Mouse (Mus musculus) spleen, postnatal 14 days (tissue): ENCODE measurements at regions not wholly inside any gene's neighbourhood (a gene's known extent, or its start where the extent isn't known, plus 50 kb on each side); places are given as distances from the start of the nearest gene placed in this dataset.
A peak's percentile ranks its signal among the peaks of the same experiment; 100 is the strongest.

Source experiments
- DNase-seq, 2 experiments: peaks; one replicate each; pipeline ENCODE4 v3.0.0; 2021 to 2022; ENCODE audit warnings: low spot score in 2 of 2

DNA sequence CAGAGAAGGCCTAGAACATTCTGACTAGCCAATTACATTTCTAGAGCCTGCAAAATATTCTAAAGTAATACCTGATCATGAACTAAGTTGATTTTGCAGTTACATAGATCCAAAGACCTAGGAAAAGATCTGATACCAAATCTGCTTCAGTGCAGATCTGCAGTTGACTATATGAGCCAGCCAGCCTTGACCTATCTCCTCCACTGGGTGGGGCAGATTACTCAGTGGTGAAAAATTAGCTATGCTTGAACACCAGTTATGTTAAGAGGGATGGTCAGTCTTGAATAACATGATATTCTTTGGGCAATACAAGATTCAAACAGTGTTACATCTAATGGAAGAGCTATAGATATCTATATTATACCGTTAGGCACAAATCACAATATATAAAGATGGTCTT lies 269.0 kb downstream of the Gm11361 start:
- DNase-seq = no peak

- DNase-seq = no peak
Measured at GRCm38 (mm10) chr13:28524411-28524810, 267.1 kb downstream of the Gm11361 start.

GRCm38 (mm10) chr13:28520127-28520482 lies 262.8 kb downstream of the Gm11361 start:
- no peak for DNase-seq

DNA sequence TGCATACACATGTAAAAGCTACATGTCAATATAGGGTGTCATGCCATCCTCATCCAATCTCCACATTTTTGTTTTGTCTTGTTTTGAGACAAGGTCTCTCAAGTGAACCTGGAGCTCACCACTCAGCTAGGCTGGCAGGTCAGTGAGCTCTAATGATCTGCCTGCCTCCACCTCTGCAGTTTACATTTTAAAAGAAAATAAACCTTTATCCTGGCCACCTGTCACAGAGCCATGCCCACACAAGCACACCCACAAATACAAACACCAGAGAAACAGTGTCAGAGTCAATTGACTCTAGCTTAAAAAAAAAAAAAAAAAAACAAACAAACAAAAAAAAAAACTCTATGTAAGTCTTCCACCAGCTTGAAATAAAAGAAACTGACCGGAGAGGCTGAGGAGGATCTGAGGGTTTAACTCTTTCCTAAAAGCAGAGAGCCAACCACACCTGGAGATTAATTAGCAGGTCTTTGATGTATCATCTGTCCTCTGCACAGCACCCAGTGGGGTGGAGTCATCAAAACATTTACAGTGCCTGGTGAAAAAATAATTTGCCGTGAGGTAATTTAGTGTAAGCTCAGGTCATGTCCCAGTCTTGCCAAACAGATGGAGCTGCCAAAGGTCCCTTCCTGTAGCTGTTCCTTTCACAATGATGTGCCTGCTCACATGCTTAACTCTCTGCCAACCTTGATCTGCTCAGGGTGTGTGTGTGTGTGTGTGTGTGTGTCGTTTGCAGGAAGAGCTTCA lies 262.2 kb downstream of the Gm11361 start:
- DNase-seq = no peak

DNA sequence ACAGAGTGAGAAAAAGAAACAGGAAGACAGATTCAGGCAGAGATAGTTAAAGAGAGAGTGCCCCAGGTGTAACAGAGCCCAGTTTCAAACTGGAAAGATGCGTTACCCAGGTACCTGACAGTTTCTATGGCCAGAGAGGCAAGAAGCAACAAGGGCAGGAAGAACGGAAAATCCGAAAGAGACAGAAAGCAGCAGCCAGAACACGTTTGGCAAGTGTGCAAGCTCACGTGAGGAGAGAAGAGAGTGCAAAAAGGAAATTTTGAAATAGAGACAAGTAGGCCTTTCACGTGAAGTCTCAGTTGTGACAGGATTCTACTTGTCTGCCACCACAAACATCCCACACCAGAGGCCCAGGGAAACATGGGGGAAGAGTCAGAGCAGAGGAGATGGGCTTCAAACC lies 259.8 kb downstream of the Gm11361 start:
- no peak for DNase-seq

DNA sequence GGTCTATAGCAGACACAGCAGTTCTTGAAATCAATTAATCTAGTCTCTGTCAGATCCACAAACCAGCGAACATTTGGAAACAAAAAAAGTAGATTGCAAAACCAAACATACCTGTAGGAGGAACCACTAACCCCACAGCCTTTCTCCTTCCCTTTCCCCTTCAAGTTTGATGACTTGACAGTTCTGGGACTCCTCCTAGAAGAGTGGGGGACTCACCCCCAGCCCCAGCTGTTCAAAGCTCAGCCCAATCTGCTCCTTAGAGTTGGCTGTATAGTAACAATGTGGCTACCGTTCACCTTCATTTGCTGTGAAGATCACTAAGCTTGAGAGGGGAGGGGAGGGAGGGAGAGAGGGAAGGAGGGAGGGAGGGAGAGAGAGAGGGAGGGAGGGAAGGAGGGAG lies 259.3 kb downstream of the Gm11361 start:
- no peak for DNase-seq

DNA sequence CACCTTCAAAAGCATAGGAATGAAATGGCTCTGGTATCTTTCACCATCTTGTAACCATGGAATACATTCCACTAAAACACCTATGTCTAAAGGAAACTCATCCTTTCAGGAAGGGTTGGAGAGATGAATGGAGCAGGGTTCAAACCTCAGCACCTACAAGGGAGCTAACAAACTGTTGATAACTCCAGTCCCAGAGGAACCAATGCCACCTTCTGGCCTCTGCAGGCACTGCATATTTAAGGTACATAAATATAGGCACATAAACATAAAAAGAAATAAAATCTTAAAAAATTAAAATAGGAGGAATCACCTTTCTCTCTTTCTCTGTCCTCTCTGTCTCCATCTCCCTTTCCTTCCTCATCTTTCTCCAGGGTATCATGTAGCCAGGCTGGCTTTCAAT lies 256.9 kb downstream of the Gm11361 start:
- DNase-seq = no peak

- no peak for DNase-seq
Measured at GRCm38 (mm10) chr13:28513336-28513735, 256.0 kb downstream of the Gm11361 start.

- peak; percentile 12 for DNase-seq
Measured at GRCm38 (mm10) chr13:28512573-28513334, 255.4 kb downstream of the Gm11361 start.

DNA sequence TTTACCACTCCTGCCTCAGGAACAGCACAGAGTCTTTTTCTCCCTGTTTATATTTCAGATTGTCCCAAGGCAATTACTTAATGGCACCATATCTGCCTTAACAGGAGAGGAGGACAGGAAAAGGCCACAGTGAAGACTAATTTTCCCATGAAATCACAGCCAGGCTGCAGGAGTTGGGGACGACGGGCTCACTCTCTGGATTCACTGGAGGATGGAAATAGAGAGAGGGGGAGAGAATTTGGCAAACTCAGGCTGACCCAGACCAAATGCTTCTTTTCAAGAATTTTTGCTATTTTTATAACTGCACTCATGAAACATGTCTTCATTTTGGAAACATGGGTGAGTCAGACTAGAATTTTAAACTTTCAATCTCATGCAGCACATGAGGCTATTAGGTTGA lies 250.9 kb downstream of the Gm11361 start:
- no peak for DNase-seq

GRCm38 (mm10) chr13:28507783-28508182 lies 250.5 kb downstream of the Gm11361 start:
- no peak for DNase-seq

GRCm38 (mm10) chr13:28504340-28504739 lies 247.0 kb downstream of the Gm11361 start:
- no peak for DNase-seq

DNA sequence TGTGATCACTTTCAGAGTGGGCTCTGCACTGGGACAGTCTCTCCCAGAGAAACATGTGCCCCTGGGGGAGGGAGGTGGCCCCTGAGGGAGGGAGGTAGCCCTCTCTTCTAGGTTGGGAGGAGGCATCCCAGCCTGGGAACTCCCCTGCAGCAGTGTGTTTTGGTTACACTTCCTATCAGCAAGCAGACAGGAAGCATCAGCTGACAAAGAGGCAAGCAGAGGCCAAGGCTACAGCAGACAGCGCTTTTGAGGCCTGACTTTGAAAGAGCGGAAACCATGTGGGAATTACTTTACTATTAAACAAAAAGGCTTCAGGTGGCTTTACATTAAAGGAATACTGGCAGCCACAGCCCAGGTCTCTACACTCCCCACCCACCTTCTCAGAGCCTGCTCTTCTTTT lies 244.8 kb downstream of the Gm11361 start:
- peak; percentile 13 to 30 for DNase-seq

DNA sequence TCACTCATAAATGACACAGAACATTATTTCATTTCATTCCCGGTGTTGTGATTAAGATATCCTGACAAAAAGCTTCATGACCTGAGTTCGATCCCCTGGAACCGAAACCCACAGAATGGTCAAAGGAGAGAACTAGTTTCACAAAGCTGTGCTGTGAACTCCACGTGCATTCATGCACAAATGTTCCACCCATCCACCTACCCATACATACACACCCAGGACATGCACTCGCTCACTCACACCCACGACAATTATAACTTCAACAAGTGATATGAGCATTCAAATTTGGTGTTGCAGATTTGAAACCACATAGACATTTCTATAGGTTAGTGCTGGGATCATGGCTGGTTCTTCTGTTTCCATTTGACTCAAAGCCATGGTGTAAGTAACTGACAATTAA lies 243.4 kb downstream of the Gm11361 start:
- DNase-seq = no peak

- no peak for DNase-seq
Measured at GRCm38 (mm10) chr13:28497483-28497882, 240.2 kb downstream of the Gm11361 start.

GRCm38 (mm10) chr13:28492015-28492414 lies 234.7 kb downstream of the Gm11361 start:
- no peak for DNase-seq

DNA sequence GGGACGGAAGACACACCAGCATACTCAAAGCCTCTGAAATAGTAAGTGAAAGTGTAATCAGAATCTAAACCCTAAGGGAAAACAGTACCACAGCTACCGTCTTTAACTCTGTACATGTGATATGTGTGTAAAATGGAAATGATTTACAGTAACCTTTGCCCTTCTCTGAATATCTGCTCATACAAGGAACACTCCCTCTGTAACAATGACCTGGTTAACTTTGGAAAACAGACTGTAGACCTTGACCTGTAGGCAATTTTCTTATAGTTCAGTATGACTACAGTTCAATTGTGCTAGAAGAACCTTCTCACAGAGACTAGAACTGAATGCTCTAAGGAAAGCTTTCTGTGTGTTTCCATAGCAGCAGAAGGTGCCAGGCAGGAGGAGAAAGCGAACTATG lies 226.4 kb downstream of the Gm11361 start:
- DNase-seq = no peak

DNA sequence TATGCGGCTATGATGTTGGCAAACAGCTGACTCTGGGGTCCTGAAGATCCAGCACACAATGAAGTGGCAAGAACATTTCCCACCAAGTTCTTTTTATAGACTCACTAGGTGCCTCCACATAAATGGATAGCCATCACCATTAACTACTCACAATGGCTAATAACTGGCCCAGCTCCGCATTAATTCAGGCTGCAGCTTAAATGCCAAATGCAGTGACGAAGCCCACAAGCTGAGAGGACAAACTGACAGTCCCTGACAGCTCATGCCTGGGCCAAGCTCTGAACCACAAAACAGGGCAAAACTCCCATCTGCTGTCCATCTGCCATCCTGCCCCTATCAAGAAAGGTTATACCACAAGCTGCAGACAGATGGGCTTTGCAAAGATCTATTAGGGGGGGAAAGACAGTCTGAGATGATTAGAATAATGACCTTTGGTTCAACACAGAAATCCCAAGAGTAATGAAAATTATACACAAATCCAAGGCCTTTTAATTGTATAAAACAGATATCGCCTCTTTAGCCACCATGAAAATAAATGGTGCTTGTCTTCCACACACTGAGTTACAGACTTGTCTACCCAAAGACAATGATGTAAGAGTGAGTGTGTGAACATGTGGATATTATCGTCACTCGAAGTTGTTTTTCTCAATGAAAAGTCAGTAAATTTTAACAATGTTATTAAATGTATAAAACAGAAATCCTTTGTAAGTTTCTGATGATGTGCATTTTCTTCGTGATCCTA lies 224.1 kb downstream of the Gm11361 start:
- DNase-seq = no peak

DNA sequence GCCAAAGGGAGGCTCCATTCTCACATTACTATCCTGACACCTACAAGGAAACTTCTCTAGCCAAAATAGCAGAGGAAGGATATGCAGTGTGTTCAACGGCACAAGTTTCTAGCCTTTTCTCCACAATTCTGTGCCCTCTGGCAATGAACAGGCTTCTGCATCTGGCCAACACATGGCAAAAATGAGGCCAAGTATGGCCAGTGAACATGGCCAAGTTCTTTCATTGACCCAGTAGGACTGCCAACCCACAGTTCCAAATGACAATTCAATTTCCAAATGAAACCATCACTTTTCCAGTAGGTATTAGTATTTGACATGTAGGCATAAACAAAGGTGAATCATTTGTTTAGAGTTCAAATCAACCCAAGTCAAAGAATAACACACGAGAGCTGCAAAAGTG lies 208.8 kb downstream of the Gm11361 start:
- DNase-seq = no peak

- DNase-seq = no peak
Measured at GRCm38 (mm10) chr13:28465187-28465880, 208.0 kb downstream of the Gm11361 start.

GRCm38 (mm10) chr13:28461281-28461680 lies 204.0 kb downstream of the Gm11361 start:
- DNase-seq = no peak

GRCm38 (mm10) chr13:28457403-28457802 lies 200.1 kb downstream of the Gm11361 start:
- DNase-seq = no peak
